Mouse (Mus musculus) olfactory bulb, adult 2 months (tissue): ENCODE data around the gene Lrrc3c.

Experiments
- CTCF ChIP-seq: fragments of 200-500 bp; IDR thresholded peaks from 2 replicates; pipeline ENCODE4 v1.5.1; 2012; ENCODE audit warnings: low read depth, mild to moderate bottlenecking, low read length, moderate library complexity; ENCODE audit not compliant: insufficient read depth
- POLR2A ChIP-seq: fragments of 200-500 bp; IDR thresholded peaks from 2 replicates; pipeline ENCODE4 v1.6.1; 2012; ENCODE audit warnings: mild to moderate bottlenecking, low read depth, low read length, moderate library complexity; ENCODE audit not compliant: insufficient read depth

DNA sequence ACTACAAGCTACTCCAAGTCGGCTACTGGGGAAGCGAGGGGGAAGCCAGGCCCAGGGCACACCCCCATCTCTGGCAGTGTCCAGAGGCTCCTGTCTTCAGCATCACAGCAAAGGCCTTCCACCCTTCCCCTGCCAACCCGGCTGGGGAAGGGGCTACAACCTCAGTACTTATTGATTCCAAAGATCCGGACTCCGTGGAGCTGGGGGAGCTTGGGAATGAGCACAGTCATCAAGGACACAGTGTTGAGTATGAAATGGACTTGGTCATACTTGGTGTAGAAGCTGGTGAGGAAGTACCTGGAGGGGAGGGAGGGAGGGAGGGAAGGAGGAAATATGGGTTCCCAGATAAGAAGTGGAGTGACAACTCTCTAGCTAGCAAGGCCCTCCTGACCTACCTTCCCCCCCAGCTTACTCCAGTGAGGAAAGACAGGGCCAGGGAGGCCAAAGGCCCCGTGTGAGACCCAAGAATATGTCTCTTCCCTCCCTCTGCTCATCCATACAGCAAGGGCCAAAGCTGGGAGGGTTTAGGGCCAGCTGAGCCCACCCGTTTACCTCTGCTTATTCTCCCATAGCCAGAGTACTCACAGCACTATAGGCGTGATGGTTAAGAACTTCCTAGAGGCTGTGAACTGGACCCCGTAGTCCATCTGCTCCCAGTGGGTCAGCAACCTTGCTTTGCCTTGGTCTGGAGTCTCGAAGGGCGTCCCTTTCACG, 15.4 kb upstream of the Lrrc3c start:
- TF ChIP-seq POLR2A: no peak
- TF ChIP-seq CTCF: no peak
